Mouse (Mus musculus): ENCODE measurements around the gene Lgals2.

- TF ChIP-seq CTCF (IDR thresholded peaks at IDR 0.05; ENCODE audit: borderline replicate concordance, control insufficient read depth, extremely low read depth, insufficient read depth, low read length, poor library complexity) (no peak), POLR2A (IDR thresholded peaks at IDR 0.05; ENCODE audit: control insufficient read depth, extremely low read depth, insufficient read depth, low read length, poor library complexity) (no peak)
These were observed 1.7 kb upstream of the Lgals2 start for GRCm38 (mm10) chr15:78857009-78857408.

All from thymus, adult 2 months (tissue).